Mouse (Mus musculus) gastrocnemius, postnatal 14 days (tissue): ENCODE data around the gene Hoxc11. TPM values are rescaled to one million over a fixed set of nuclear protein-coding genes. Genes with fewer than 3 reads are reported as not detected.

Source experiments
- DNase-seq: peaks from one replicate; pipeline ENCODE4 v3.0.0; 2021; ENCODE audit warnings: mixed read lengths
- intact Hi-C: fragments of 180-260 bp; cut with DNase I; formaldehyde crosslinking; loops from one replicate; pipeline ENCODE4 v1.15.1; 2025; ENCODE audit warnings: low total_unique reads
- total RNA-seq, 2 experiments: library from RNA; stranded (reverse); gene quantifications; 2 replicates each; pipeline ENCODE4 v1.2.3; 2021

Hoxc11 gene
- total RNA-seq, 2 experiments from 2014 or later, result 6.6 to 9.1 TPM

DNA sequence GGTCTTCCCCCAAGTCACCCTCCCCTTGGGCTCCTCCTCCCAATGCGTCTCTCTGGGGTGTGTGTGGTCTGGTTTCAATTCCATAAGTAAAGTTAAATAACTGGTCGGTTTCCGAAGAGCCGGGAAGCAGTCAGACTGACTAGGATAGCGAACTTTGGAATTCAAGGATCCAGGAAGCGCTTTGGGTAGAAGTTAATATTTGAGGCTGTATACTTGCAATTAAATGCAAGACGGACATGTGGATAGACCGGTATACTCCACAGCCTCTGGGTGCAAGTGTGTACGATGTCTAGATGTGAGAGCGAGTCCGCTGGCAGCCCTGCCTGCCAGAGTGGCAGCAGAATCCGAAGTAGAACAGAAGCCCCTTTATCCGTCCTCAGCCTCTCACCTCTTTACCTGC lies 8.3 kb downstream of the Hoxc11 start:
- intact Hi-C loops, result no loop called here

DNA sequence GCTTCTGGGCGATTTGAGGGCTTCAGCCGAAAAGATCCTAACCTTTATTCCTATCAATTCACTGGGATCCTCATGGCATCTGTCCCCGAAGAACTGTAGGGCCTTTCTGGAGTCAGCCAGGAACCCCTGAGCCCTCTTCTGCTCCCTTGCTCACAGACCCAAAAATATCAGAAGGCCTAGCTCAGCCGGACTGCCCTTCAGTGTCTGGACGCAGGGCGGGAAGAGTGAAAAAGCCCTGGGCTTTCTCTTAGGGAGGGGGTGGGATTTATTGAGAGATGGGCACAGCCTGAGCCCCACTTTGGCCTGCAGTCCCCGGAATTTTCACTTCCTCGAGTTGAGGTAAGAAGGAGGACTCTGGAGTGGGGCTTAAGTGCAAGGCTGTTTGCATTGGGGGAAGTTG lies 9.0 kb downstream of the Hoxc11 start:
- intact Hi-C loops, result no loop called here
- peak; percentile 30 for DNase-seq

More for the DNA sequence above, 8.3 kb downstream of the Hoxc11 start:
- DNase-seq, result peak; percentile 5

- DNase-seq, result peak; percentile 84
- intact Hi-C loops, result no loop called here
Observed at GRCm38 (mm10) chr15:102963671-102964640, 9.7 kb downstream of the Hoxc11 start.

DNA sequence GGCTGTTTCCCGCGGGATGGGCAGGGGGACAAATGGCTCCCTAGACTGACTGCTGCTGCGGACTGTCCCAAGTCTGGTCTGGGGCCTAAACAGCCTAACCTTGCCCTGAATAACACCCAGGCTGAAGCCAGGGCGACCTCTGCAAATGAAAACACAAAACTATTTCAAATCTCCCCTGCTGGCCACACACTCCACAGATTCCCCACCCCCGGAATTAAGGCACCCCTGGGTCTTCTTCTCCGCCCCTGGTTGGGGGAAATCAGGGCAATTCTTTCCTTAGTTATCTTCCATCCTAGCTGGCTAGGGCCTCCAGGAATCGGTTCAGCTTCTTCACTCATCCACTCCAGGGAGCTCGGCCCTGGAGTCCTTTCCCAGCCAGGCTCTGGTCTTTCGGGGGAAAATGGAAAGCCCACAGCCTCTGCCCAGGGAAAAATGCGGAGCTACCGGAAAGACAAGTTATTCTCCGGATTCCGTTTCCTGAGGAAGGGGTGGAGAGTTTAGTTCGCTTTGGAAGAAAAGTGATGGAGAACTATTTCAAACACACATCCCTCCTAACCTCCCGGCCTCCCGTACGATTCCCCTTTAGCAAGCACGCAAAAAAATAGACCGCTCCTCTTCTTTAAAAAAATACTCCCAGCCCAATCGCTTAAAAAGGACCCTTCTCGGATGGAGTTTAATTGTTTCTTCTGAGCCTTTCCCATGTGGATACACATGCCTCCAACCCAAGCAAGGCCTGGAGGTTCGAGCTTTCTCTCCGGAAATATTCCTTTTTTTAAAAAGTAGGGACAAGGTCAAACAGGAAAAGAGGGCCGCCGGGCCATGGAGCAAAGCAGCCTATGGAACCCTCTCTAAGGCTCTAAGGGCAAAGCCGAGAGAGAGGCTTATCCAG lies 11.0 kb downstream of the Hoxc11 start:
- intact Hi-C loops, result no loop called here
- peak; percentile 12 for DNase-seq

GRCm38 (mm10) chr15:102965892-102966775 lies 11.9 kb downstream of the Hoxc11 start:
- peak; percentile 97 for DNase-seq
- intact Hi-C loops, result no loop called here

DNA sequence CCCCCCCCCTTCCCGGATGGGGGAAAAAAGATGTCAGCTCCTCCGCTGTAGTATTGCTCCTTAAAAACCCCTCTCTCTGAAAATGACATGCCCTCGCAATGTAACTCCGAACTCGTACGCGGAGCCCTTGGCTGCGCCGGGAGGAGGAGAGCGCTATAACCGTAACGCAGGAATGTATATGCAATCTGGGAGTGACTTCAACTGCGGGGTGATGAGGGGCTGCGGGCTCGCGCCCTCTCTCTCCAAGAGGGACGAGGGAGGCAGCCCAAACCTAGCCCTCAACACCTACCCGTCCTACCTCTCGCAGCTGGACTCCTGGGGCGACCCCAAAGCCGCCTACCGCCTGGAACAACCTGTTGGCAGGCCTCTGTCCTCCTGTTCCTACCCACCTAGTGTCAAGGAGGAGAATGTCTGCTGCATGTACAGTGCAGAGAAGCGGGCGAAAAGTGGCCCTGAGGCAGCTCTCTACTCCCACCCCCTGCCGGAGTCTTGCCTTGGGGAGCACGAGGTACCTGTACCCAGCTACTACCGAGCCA lies 12.6 kb downstream of the Hoxc11 start, which contains the start of gene Hoxc10:
TSS of gene Hoxc10 (plus strand) at position 21 of the 536 bp plus-strand sequence.
- intact Hi-C loops, result no loop called here
- DNase-seq, result no peak

DNA sequence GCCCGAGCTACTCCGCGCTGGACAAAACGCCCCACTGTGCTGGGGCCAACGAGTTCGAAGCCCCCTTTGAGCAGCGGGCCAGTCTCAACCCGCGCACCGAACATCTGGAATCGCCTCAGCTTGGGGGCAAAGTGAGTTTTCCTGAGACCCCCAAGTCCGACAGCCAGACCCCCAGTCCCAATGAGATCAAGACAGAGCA lies 13.0 kb downstream of the Hoxc11 start, which contains the start of gene Hoxc5:
TSS of gene Hoxc5 (plus strand) at position 132 of the 199 bp plus-strand sequence.
- intact Hi-C loops, result no loop called here
- DNase-seq, result no peak

DNA sequence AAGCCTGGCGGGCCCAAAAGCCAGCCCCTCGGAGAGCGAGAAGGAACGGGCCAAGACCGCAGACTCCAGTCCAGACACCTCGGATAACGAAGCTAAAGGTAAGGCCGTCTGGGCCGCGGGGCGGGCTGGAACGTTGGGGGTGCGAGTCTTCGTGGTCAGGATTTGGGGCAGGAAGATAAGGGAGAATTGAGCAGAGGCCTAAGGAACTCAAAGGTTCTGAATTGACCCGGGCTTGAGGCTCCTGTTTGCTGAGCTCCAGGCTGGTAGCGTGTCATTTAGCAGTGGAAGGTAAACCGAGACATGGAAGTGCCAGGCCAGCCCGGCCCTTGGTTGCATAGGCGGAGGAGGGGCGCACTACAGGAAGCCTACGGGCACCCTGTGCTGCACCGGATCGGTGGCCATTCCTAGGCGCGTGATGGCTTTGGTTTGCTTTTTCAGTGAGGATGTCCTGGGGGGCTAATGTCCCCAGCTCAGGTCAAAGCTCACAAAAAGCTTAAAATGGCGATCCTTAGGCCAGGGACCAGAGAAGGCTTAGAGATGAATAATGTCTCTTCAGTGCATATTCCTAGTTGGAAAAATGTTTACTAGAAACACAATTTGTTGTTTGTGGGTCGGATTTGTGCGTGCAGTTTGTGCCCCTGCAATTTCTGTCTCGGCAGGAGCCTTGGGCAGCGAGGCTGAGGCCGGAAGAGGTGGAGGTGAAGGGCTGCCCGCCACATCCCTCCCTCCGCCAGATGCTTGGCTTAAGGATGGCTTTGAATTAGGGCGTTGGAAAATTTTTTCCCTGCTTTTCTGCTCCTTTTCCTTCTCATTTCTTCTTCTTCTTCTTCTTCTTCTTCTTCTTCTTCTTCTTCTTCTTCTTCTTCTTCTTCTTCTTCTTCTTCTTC lies 13.5 kb downstream of the Hoxc11 start:
- no peak for DNase-seq
- intact Hi-C loops, result no loop called here

GRCm38 (mm10) chr15:102969296-102969695 lies 15.1 kb downstream of the Hoxc11 start:
- intact Hi-C loops, result no loop called here
- DNase-seq, result no peak

GRCm38 (mm10) chr15:102970740-102971139 lies 16.5 kb downstream of the Hoxc11 start:
- DNase-seq, result no peak
- intact Hi-C loops, result no loop called here

DNA sequence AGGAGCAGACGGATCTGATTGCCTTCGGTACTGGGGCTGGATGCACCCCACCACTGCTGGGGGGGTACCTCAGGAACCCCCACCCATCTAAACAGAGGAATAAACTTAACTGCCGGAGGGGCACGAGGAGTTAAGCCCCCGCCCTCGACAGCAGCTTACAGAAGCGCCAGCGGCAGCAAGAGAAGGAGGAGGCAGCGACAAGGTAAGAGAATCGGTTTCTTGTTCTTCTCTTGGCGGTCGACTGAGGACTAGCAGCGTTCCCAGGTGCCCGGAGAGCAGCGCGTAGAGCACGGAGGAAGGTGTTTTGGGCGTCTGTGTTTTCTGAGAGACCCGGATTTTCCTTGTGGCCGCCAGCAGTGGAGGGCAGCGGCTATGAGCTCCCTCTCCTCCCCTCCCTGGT lies 18.0 kb downstream of the Hoxc11 start:
- intact Hi-C loops, result no loop called here
- DNase-seq, result no peak

GRCm38 (mm10) chr15:102972753-102973152 lies 18.5 kb downstream of the Hoxc11 start:
- intact Hi-C loops, result no loop called here
- no peak for DNase-seq

DNA sequence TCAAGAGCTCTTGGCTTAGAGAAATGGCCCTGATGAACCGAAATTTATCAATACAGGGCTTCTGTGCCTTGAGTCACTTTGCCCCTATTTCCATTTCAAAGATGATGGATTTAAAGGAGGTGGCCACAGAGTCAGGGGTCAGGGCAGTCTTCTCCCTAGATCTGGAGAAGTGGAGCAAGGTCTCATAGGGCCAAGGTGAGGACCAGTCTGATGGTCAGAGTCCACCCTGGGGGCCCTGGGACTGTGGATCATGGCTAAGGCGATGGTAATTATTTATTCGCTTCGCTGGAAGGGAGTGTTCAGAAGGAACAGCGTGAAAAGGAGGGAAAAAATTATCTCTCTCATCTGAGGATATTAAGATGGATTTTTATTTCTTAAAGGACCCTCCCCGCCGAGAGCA lies 20.8 kb downstream of the Hoxc11 start:
- intact Hi-C loops, result no loop called here
- DNase-seq, result no peak

- intact Hi-C loops, result no loop called here
- no peak for DNase-seq
Observed at GRCm38 (mm10) chr15:102975688-102976111, 21.5 kb downstream of the Hoxc11 start.

GRCm38 (mm10) chr15:102976171-102976570 lies 21.9 kb downstream of the Hoxc11 start, which contains the start of gene Hoxc9:
Gene Hoxc9, plus strand, starts transcription at chr15:102976439.
- no peak for DNase-seq

GRCm38 (mm10) chr15:102976631-102977422 lies 22.6 kb downstream of the Hoxc11 start:
- DNase-seq, result no peak
- intact Hi-C loops, result no loop called here

More at GRCm38 (mm10) chr15:102976171-102976570, 21.9 kb downstream of the Hoxc11 start, which contains the start of gene Hoxc9:
- intact Hi-C loops, result no loop called here

DNA sequence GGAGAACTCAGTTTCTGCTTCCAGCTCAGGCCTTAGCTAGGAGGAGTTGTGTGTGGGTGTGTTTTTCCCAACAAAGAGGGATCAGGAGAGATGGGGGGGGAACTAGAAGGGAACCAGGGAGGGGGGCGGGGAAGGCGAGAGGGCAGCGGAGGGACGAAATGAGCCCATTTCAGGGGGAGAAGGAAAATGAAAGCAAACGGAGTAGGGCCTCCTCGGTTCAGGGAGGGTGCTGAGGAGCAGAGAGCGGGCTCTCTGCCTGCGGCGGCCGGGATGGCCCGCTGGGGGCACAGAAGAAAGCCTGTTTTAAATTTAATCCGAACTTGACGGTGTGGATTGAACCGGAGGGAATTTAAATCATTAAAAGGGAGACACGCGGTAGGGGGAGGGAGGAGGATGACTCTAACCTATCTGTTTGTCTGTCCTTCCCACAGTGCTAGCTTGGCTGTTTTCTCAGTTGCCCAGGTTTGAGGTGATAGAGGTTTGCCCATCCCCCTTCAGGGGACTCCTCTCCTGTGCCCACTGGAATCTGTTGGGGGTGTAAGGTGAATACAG lies 23.3 kb downstream of the Hoxc11 start:
- DNase-seq, result no peak
- intact Hi-C loops, result no loop called here
